In genomic region chr10:120857531-120858001, GRCm38 (mm10) we compare ENCODE assay signal across 9 mouse cellular contexts. TPM values are rescaled to one million over a fixed set of nuclear protein-coding genes. Genes with fewer than 3 reads are reported as not detected.
DNase-seq lines count a peak whose midpoint lies in the region; ATAC-seq and TF ChIP-seq lines count a peak whose summit lies in the region.
"Had no signal": no experiment of that assay in that cellular context is flagged by ENCODE, and none has a peak within 500 bp of the region (broad histone marks: within the 10 kb centered on the region; RNA-seq: fewer than 3 reads in every experiment).

No protein-coding gene starts in this region.

- TF ChIP-seq CTCF in cerebellum, adult 2 months (IDR thresholded peaks at IDR 0.05; ENCODE audit: borderline replicate concordance, insufficient read depth, low read depth, low read length): peak; percentile 36; the same call in 1 of the 2 replicates
- TF ChIP-seq CTCF in intestine, postnatal 0 days (IDR thresholded peaks at IDR 0.05; ENCODE audit: low read depth): peak; percentile 81

- peak overlapping the region; percentile 44 for H3K4me3 ChIP-seq in cerebellum, adult 2 months (replicated peaks; ENCODE audit: insufficient read depth, low read depth, low read length)
- peak overlapping the region; percentile 15; the same call in 1 of the 2 replicates for H3K4me3 ChIP-seq in forebrain, embryonic 14.5 days (ENCODE audit: low read depth, low read length)
- no peak overlapping the region for H3K4me3 ChIP-seq in intestine, postnatal 0 days (ENCODE audit: low read depth, low read length)
- peak overlapping the region; percentile 17 for H3K4me3 ChIP-seq in lung, embryonic 15.5 days

- H3K4me1 ChIP-seq in cerebellum, adult 2 months (ENCODE audit: control insufficient read depth, insufficient read depth, low read length): no peaks in the 10 kb centered on the region
- H3K4me1 ChIP-seq in forebrain, embryonic 14.5 days (ENCODE audit: control insufficient read depth, insufficient read depth, low read length): peaks cover 8% of the 10 kb centered on the region; the same call in 1 of the 2 replicates
- no peaks in the 10 kb centered on the region for H3K4me1 ChIP-seq in intestine, postnatal 0 days (replicated peaks; ENCODE audit: control insufficient read depth, insufficient read depth, low read length)
- H3K4me1 ChIP-seq in lung, embryonic 15.5 days: 0 out of 2 replicates have a peak, but pooled peaks cover 5% of the 10 kb centered on the region

- H3K9me3 ChIP-seq in forebrain, embryonic 14.5 days (replicated peaks; ENCODE audit: control insufficient read depth, low read length): no peaks in the 10 kb centered on the region
- H3K9me3 ChIP-seq in intestine, postnatal 0 days (ENCODE audit: control insufficient read depth): no peaks in the 10 kb centered on the region
- H3K9me3 ChIP-seq in lung, embryonic 15.5 days: no peaks in the 10 kb centered on the region

- peak; percentile 77 for ATAC-seq in forebrain, embryonic 14.5 days
- peak; percentile 84 for ATAC-seq in intestine, postnatal 0 days
- peak; percentile 49; the same call in 1 of the 2 replicates for ATAC-seq in lung, embryonic 15.5 days (ENCODE audit: borderline replicate concordance, extremely low read depth, low FRiP score, low TSS enrichment)

- no peaks in the 10 kb centered on the region; the same call in 1 of the 2 replicates for H3K27me3 ChIP-seq in cerebellum, adult 2 months (ENCODE audit: control insufficient read depth, insufficient read depth, low read length)
- no peaks in the 10 kb centered on the region for H3K27me3 ChIP-seq in forebrain, embryonic 14.5 days (replicated peaks; ENCODE audit: control insufficient read depth, insufficient read depth, low read length)
- no peaks in the 10 kb centered on the region for H3K27me3 ChIP-seq in intestine, postnatal 0 days (replicated peaks; ENCODE audit: control insufficient read depth, insufficient read depth, low read length)
- no peaks in the 10 kb centered on the region for H3K27me3 ChIP-seq in lung, embryonic 15.5 days

- peak overlapping the region; percentile 32; the same call in 1 of the 2 replicates for H3K9ac ChIP-seq in forebrain, embryonic 14.5 days (ENCODE audit: low read length)
- H3K9ac ChIP-seq in intestine, postnatal 0 days (ENCODE audit: low read depth, low read length): no peak overlapping the region
- H3K9ac ChIP-seq in lung, embryonic 15.5 days: no peak overlapping the region

- WGBS in cerebellum, adult 2 months: 43% methylated on average over 13 of the region's 13 CpGs
- 33% methylated on average over 13 of the region's 13 CpGs for WGBS in forebrain, embryonic 14.5 days
- WGBS in intestine, postnatal 0 days: 37% methylated on average over 13 of the region's 13 CpGs
- 38% methylated on average over 13 of the region's 13 CpGs for WGBS in lung, embryonic 15.5 days

- TF ChIP-seq POLR2A in cerebellum, adult 2 months (IDR thresholded peaks at IDR 0.05; ENCODE audit: borderline replicate concordance, insufficient read depth, low read length): no peak

- DNase-seq in cerebellum, adult 2 months: no peak
- no peak for DNase-seq in cerebellum, adult 11 months
- peak; percentile 33 for DNase-seq in T-cell, adult 2 months (ENCODE audit: low spot score)
- peak; percentile 73 for DNase-seq in forebrain, embryonic 14.5 days (ENCODE audit: low spot score)
- DNase-seq in retina, embryonic 14.5 days (ENCODE audit: low spot score): peak; percentile 73
- DNase-seq in right cerebral cortex, postnatal 36 days (ENCODE audit: low spot score in 2 of 2): no peak

- H3K4me2 ChIP-seq in forebrain, embryonic 14.5 days (ENCODE audit: low read length): peak overlapping the region; percentile 42
- H3K4me2 ChIP-seq in intestine, postnatal 0 days (replicated peaks; ENCODE audit: low read depth): peak overlapping the region; percentile 56
- H3K4me2 ChIP-seq in lung, embryonic 15.5 days: peak overlapping the region; percentile 39

- no peaks in the 10 kb centered on the region for H3K36me3 ChIP-seq in forebrain, embryonic 14.5 days (ENCODE audit: control insufficient read depth, insufficient read depth, low read length)
- H3K36me3 ChIP-seq in intestine, postnatal 0 days (ENCODE audit: control insufficient read depth, insufficient read depth): no peaks in the 10 kb centered on the region
- H3K36me3 ChIP-seq in lung, embryonic 15.5 days: no peaks in the 10 kb centered on the region

- no peak overlapping the region for H3K27ac ChIP-seq in cerebellum, adult 2 months (ENCODE audit: insufficient read depth, low read length)
- no peak overlapping the region for H3K27ac ChIP-seq in forebrain, embryonic 14.5 days (ENCODE audit: low read depth, low read length)
- no peak overlapping the region for H3K27ac ChIP-seq in intestine, postnatal 0 days (ENCODE audit: low read depth, low read length)
- no peak overlapping the region for H3K27ac ChIP-seq in lung, embryonic 15.5 days
- H3K27ac ChIP-seq: macrophage had no signal

RNA-seq across cellular contexts. Expression of gene Msrb3, which starts 41.3 kb away (rescaled TPM):
- 5.2 and 6.1 TPM in 2 replicates for polyA plus RNA-seq in cerebellum, adult 2 months (2012; rRNA removed)
- 0.87 and 1.4 TPM in 2 replicates for polyA plus RNA-seq in forebrain, embryonic 14.5 days (2014; fragmentation: Nextera tagmentation; extraction: Ambion mirVana)
- polyA plus RNA-seq in intestine, postnatal 0 days (2015; fragmentation: Nextera tagmentation; extraction: Ambion mirVana): 17.2 and 18.5 TPM in 2 replicates
- 15.3 and 15.8 TPM in 2 replicates for polyA plus RNA-seq in lung, embryonic 15.5 days (2015; fragmentation: Nextera tagmentation; extraction: Ambion mirVana)

Comparison
In these comparisons a context has a peak if more than half of its experiments do, and no peak if none do; other contexts are left out.
1. DNase-seq: peak in T-cell, adult 2 months (single experiment), forebrain, embryonic 14.5 days (single experiment) and retina, embryonic 14.5 days (single experiment); none in cerebellum, adult 2 months (0 of 2), cerebellum, adult 11 months (single experiment) and right cerebral cortex, postnatal 36 days (0 of 2).
2. Peak in every context shown above with its lines, with median percentiles within 50 percentile points of each other: ATAC-seq and H3K4me2 ChIP-seq.